ENCODE assay signal across 8 mouse cellular contexts in the genomic region with DNA sequence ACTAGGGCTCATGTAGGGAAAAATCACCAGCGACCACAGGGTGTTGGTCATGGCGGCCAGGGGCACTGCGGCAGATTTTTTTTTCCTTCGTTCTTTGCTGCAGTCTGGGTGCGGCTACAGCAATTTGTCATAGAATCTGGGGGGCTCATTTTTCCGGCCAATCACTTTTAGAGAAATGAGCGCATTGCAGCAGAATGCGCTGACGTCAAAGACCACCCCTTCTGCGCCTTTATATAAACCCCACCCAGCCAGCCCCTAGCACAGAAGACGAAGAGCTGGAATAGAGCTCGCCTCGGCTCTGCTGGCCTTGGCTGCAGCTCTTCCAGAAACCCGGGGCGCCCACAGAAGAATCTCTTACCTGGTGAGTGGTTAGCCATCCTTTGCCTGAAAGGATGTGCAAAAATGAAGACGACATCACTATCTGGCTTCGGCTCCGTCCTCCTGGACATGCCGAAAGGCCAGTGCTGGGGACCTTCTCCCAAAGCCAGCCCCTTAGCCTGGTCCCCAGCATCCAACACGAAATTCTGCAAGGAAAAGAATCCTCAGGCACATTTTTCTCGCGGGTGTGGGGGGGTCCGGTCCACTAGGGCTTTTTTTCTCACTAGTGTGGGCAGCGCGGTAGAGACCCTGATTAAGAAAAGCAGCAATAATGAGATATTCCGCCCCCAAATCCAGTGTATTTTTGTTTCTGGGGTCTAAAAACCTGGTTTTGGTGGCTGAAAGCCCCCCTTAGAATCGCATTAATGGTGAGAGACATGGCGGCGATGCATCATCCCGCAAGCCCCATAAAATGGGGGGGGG. TPM values are rescaled to one million over a fixed set of nuclear protein-coding genes. Genes with fewer than 3 reads are reported as not detected.
DNase-seq lines count a peak whose midpoint lies in the region; ATAC-seq lines count a peak whose summit lies in the region.

No protein-coding gene starts in this region.

- H3K36me3 ChIP-seq in forebrain, embryonic 13.5 days (ENCODE audit: poor library complexity, severe bottlenecking) = 0 out of 2 replicates have a peak, but pooled peaks cover 8% of the 10 kb centered on the region
- peaks cover 5% of the 10 kb centered on the region; the same call in 1 of the 2 replicates for H3K36me3 ChIP-seq in heart, embryonic 14.5 days (ENCODE audit: control insufficient read depth, insufficient read depth, low read length)
- peaks cover 31% of the 10 kb centered on the region for H3K36me3 ChIP-seq in midbrain, embryonic 10.5 days

- 53% methylated on average over 30 of the region's 30 CpGs for WGBS in forebrain, embryonic 13.5 days
- 47% methylated on average over 30 of the region's 30 CpGs for WGBS in heart, embryonic 14.5 days
- 45% methylated on average over 30 of the region's 30 CpGs for WGBS in midbrain, embryonic 10.5 days

- H3K4me1 ChIP-seq in forebrain, embryonic 13.5 days = peaks cover 11% of the 10 kb centered on the region
- H3K4me1 ChIP-seq in heart, embryonic 14.5 days (ENCODE audit: control insufficient read depth in 2 of 2, insufficient read depth in 2 of 2, low read length in 2 of 2) = 0 out of 4 replicates have a peak, but pooled peaks cover 0 to 3% of the 10 kb centered on the region in 2 experiments
- H3K4me1 ChIP-seq in midbrain, embryonic 10.5 days = peaks cover 24% of the 10 kb centered on the region

- peak overlapping the region; percentile 49 for H3K4me3 ChIP-seq in forebrain, embryonic 13.5 days
- peak overlapping the region; percentile 47 to 49 for H3K4me3 ChIP-seq in heart, embryonic 14.5 days (ENCODE audit: control insufficient read depth in 1 of 2, insufficient read depth in 1 of 2, low read depth in 1 of 2, low read length in 2 of 2)
- H3K4me3 ChIP-seq in midbrain, embryonic 10.5 days = peak overlapping the region; percentile 55

- ATAC-seq in forebrain, embryonic 13.5 days = peak; percentile 68
- ATAC-seq in heart, embryonic 14.5 days (ENCODE audit: insufficient number of reproducible peaks, insufficient read depth, low FRiP score, low read depth) = peak; percentile 43; the same call in 1 of the 2 replicates

- no peaks in the 10 kb centered on the region for H3K27me3 ChIP-seq in forebrain, embryonic 13.5 days
- no peaks in the 10 kb centered on the region for H3K27me3 ChIP-seq in heart, embryonic 14.5 days (ENCODE audit: control insufficient read depth, insufficient read depth, low read length)
- H3K27me3 ChIP-seq in midbrain, embryonic 10.5 days (ENCODE audit: low read depth, poor library complexity, severe bottlenecking) = peaks cover 22% of the 10 kb centered on the region

- DNase-seq in NIH3T3 (ENCODE audit: low read depth) = peak; percentile 89
- DNase-seq in brain, embryonic 18.5 days (ENCODE audit: low read depth, low spot score) = peak; percentile 81
- DNase-seq in left cerebral cortex, adult 11 months (ENCODE audit: low spot score) = peak; percentile 69
- DNase-seq in midbrain, embryonic 10.5 days (ENCODE audit: low spot score) = peak; percentile 59
- peak; percentile 72 for DNase-seq in telencephalon, adult 2 months (ENCODE audit: low read depth, low spot score)
- DNase-seq in natural killer cell, adult 2 months (ENCODE audit: low spot score in 2 of 2) = no peak

- peak overlapping the region; percentile 62 for H3K4me2 ChIP-seq in forebrain, embryonic 13.5 days
- H3K4me2 ChIP-seq in heart, embryonic 14.5 days (ENCODE audit: low read length) = peak overlapping the region; percentile 67

- H3K9me3 ChIP-seq in forebrain, embryonic 13.5 days (replicated peaks) = peaks cover 56% of the 10 kb centered on the region
- H3K9me3 ChIP-seq in heart, embryonic 14.5 days (ENCODE audit: control insufficient read depth, low read length) = peaks cover 48% of the 10 kb centered on the region
- peaks cover 71% of the 10 kb centered on the region for H3K9me3 ChIP-seq in midbrain, embryonic 10.5 days (replicated peaks)

- peak overlapping the region; percentile 75 for H3K9ac ChIP-seq in forebrain, embryonic 13.5 days
- peak overlapping the region; percentile 74 for H3K9ac ChIP-seq in heart, embryonic 14.5 days (ENCODE audit: low read length)

- peak overlapping the region; percentile 69 for H3K27ac ChIP-seq in forebrain, embryonic 13.5 days
- peak overlapping the region; percentile 61 to 70; a peak in 3 of 4 replicates for H3K27ac ChIP-seq in heart, embryonic 14.5 days (replicated peaks in 1 of 2; ENCODE audit: control insufficient read depth in 1 of 2, insufficient read depth in 1 of 2, low read depth in 2 of 2, low read length in 2 of 2)
- H3K27ac ChIP-seq in midbrain, embryonic 10.5 days (replicated peaks) = peak overlapping the region; percentile 80

RNA-seq across cellular contexts. Expression of a gene that starts 59.2 kb away (rescaled TPM):
- polyA plus RNA-seq in forebrain, embryonic 13.5 days (2015; fragmentation: Nextera tagmentation; extraction: Ambion mirVana) = 0.99 and 1.5 TPM in 2 replicates
- 0.53 and 0.54 TPM in 2 replicates for polyA plus RNA-seq in heart, embryonic 14.5 days (2014; fragmentation: Nextera tagmentation; extraction: Ambion mirVana)
- polyA plus RNA-seq in midbrain, embryonic 10.5 days (2016; fragmentation: Nextera tagmentation; extraction: Ambion mirVana) = 0.53 and 0.89 TPM in 2 replicates

Comparison
In these comparisons a context has a peak if more than half of its experiments do, and no peak if none do; other contexts are left out.
1. DNase-seq: peak in NIH3T3 (single experiment), brain, embryonic 18.5 days (single experiment), left cerebral cortex, adult 11 months (single experiment), midbrain, embryonic 10.5 days (single experiment) and telencephalon, adult 2 months (single experiment); none in natural killer cell, adult 2 months (0 of 2).
2. Peak in every context shown above with its lines, with median percentiles within 50 percentile points of each other: H3K27ac ChIP-seq and H3K4me3 ChIP-seq.